24 mouse cellular contexts compared by ENCODE assay signal in genomic region chr12:111660628-111661027, GRCm38 (mm10).
"Had no signal": no experiment of that assay in that cellular context is flagged by ENCODE, and none has a peak within 500 bp of the region (broad histone marks: within the 10 kb centered on the region; RNA-seq: fewer than 3 reads in every experiment).

No protein-coding gene starts in this region.

- H3K4me3 ChIP-seq: heart, embryonic 10.5 days; heart, embryonic 12.5 days; hindbrain, embryonic 15.5 days; intestine, embryonic 15.5 days; kidney, embryonic 15.5 days; limb, embryonic 13.5 days; limb, embryonic 15.5 days; liver, embryonic 12.5 days had no signal

- DNase-seq: gastrocnemius, postnatal 14 days; gastrocnemius, postnatal 36 days; heart, adult 18-20 months; heart, postnatal 10 days; heart, postnatal 4 days; kidney, adult 2 months; kidney, adult 9 months; kidney, postnatal 14 days; kidney, postnatal 36 days; layer of hippocampus, adult 9-11 months; layer of hippocampus, postnatal 36 days; left cerebral cortex, postnatal 4 days had no signal

- H3K27me3 ChIP-seq: heart, embryonic 12.5 days; hindbrain, embryonic 15.5 days; intestine, embryonic 15.5 days; kidney, embryonic 15.5 days; limb, embryonic 13.5 days; limb, embryonic 15.5 days; liver, embryonic 12.5 days had no signal

- H3K27ac ChIP-seq: hindbrain, embryonic 15.5 days; intestine, embryonic 15.5 days; kidney, embryonic 15.5 days; kidney, postnatal 0 days; limb, embryonic 13.5 days; limb, embryonic 15.5 days; liver, embryonic 12.5 days; liver, embryonic 14.5 days had no signal

- H3K9ac ChIP-seq: hindbrain, embryonic 15.5 days; intestine, embryonic 15.5 days; kidney, embryonic 15.5 days; limb, embryonic 13.5 days; limb, embryonic 15.5 days; liver, embryonic 12.5 days; liver, embryonic 14.5 days had no signal

- ATAC-seq: inflammation-experienced regulatory T-cells, adult 6 months; intestine, embryonic 15.5 days; intestine, postnatal 0 days; liver, embryonic 12.5 days had no signal

- H3K4me2 ChIP-seq: heart, embryonic 12.5 days; hindbrain, embryonic 15.5 days; intestine, embryonic 15.5 days; kidney, embryonic 15.5 days; limb, embryonic 13.5 days; limb, embryonic 15.5 days; liver, embryonic 12.5 days had no signal

- H3K9me3 ChIP-seq: heart, embryonic 10.5 days; heart, embryonic 12.5 days; hindbrain, embryonic 15.5 days; intestine, embryonic 15.5 days; kidney, embryonic 15.5 days; limb, embryonic 13.5 days; limb, embryonic 15.5 days; liver, embryonic 12.5 days had no signal
